Mouse (Mus musculus): Measurements from ENCODE around the gene Tom1l1. TPM values are rescaled to one million over a fixed set of nuclear protein-coding genes. Genes with fewer than 3 reads are reported as not detected.

Tom1l1 gene
- total RNA-seq, 4 experiments from 2014 or later, result 27.6 to 62.7 (median 44.1) TPM

- DNase-seq, result no peak
Observed at GRCm38 (mm10) chr11:90667325-90667724, 20.8 kb downstream of the Tom1l1 start.

GRCm38 (mm10) chr11:90666916-90667315 lies 21.2 kb downstream of the Tom1l1 start:
- no peak for DNase-seq

DNA sequence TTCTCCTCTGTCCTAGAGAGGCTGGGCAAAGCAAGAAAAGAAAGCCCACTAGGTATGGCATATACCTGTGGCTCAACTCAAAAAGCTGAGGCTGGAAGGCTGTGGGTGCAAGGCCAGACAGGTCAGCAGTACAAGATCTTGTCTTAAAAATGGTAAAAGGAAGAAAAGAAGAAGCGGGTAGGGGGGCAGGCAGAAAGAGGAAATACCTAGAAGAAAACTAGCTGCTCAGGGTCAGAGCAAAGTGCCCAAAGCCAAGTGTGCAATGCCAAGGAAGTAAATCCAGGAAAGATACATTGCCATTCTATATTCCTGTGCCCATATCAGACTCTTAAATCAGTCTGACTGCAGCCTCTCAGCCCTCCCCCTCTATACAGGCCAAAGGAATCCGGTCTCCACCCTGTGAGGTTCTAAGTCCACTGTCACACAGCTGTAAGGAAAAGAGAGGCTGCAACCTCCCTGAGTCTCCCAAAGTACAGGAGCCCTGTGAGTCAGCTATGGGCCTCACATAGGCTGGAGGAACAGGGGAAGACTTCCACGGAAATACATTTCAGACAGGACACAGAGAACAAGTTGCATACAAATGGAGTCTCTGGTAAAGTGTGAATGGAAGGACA lies 21.9 kb downstream of the Tom1l1 start:
- DNase-seq, result no peak

DNA sequence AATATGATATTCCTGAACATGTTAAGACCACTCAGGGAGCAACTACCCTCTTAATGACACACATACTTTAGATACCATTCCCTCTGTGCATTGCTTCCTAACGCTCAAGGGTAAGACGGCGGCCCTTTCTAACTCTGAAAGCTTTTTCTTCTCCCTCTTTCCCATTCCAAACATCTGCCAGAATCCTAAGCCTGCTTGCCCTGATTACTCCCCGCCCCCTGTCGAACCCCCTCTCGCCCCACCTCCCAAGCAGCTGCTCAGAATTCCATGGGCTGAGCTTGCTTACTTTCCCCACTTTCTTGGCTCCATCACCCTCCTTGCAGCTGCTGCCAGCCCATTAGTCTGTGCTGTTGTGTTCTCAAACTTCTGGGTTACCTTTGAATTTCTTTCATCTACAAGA lies 23.0 kb downstream of the Tom1l1 start:
- no peak for DNase-seq

DNA sequence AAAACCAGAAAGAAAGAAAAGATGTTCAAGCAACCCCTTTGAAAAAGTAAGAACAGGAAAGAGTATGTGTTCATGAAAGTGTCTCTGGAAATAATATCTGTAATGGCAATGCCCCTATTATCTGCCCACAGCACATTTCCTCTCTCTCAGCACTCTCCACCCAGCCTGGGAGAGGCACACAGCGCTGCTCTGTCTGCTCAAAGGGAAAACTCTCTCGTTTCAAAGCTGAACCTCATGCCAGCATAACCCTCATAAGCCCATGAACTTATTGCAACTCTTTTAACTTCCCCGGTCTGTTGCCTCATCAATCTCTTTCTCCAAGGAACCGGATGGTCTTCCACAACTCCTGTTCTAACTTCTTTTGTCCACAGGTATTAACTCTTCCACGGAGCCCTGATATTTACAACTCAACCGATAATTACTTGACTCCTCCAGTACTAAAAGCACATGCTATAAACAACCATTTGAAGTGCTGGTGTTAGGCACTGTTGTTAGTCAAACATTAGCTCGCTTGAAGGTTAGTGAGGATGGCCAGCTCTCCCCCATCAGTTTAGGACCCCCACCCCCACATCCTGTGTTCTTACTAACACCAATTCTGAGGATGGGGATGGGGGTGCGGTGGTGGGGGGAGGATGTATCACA lies 23.7 kb downstream of the Tom1l1 start:
- DNase-seq, result no peak

DNA sequence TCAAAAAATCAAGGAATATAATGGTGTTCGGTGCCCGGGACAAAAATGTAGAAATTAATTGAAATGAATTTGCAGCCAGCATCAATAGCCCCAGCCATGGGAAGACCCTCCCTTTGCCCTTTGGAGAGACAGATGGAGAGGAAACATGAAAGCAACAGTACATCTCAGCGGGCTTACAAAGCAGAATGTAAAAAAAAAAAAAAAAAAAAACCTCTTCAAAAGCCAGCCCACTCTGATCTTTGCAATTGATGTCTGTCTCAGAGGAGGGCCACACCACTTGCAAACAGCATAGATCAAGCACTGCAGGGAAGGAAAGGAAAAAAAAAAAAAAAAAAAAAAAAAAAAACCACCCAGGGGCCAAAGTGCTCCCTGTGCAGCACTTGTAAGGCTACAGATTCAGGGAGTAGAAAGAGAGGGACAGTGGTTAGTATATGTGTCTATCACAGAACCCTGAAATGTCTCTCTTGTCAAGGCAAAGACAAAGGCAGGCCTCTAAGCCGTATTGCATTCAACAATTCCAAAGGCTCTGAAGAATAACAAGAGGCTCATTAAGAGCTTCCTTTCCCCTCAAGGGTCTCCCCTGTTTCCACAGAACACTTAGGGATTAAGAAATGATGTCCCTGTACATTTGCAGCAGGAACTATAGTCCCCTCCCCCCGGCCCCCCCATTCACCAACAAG lies 24.4 kb downstream of the Tom1l1 start:
- DNase-seq, result no peak

DNA sequence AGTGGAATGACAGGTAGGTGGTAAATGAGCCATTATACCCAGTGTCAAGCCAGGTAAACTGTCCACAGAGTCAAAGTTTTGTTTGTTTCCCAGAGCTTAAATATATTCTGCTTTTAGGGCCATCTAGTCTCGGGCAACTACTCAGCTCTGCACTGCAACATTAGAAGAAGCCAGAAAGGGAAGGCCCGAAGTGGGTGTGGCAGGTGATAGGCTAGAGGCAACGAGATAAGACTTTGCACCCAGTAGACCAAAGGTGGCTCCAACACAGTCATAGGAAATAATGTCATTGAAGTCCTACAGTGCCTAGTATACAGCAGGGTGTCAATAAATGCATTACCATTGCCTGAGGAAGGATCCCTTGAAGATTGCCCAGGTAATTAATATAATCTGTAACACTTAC lies 25.1 kb downstream of the Tom1l1 start:
- no peak for DNase-seq

DNA sequence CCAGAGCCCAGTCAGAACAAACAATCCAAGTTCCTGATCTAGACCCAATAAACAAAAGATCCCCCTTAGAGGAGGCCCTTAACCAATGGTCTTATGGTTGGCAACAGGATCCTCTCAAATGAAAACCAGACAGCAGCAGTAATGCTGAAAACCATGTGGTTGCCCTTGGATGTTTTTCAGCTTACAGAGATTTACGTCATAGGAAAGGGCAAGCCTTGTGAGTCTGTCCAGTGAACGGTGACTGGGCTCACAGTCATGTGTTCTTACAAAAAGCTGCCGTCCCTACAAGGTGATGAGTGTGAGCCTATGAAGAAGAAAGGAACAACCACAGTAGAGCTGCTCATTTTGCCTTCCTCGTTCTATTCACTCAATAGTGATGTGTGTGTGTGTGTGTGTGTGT lies 27.5 kb downstream of the Tom1l1 start:
- DNase-seq, result peak; percentile 31

- DNase-seq, result no peak
Observed at GRCm38 (mm10) chr11:90657527-90657926, 30.6 kb downstream of the Tom1l1 start.

GRCm38 (mm10) chr11:90652603-90653002 lies 35.6 kb downstream of the Tom1l1 start:
- DNase-seq, result no peak

DNA sequence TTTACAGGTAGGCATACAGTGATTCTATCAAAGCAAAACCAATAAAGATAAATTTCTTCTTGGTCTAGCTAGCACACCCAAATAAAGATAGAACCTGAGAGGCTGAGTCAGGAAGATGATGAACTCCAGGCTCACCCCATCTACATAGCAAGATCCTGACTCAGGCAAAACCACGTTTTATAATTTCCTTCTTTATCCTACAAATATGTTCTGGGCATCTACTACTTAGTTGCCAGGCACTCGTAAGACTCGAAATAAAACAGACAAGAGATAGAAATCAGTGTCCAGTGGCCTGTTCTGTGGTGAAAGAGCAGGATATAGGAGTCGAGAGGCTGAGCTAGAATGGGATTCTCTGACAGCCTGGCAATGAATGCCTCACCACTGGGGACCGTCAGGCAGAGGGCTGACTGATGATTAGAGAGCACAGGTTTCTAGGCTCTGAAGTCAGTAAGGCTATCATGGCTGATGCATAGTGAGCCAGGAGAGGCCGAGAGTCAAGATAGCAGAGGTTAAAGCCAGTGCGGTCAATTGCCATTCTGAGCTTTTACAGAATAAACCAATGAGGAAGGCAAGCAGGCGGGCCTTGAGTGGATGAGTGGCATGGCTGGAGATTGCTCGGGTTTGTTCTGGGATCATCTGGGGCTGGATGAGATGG lies 37.8 kb downstream of the Tom1l1 start:
- DNase-seq, result no peak

DNA sequence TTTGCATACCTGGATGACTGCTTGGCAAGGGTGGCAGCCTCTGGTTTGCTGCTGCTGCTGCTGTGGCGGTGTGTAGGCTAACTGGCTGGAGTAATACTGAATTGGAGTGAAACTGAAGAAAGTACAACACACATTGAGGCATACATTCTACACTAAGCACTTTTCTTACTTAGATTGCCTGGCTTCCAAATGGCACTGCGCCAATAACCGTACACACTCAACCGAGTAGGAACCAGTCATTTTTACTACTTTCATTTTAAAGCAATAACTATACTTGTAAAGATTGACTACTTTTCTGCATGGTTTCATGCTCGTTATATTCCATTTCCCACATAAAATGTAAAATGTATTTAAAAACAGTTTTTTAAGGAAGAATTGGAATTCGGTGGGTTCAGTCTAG lies 38.4 kb downstream of the Tom1l1 start:
- DNase-seq, result no peak

DNA sequence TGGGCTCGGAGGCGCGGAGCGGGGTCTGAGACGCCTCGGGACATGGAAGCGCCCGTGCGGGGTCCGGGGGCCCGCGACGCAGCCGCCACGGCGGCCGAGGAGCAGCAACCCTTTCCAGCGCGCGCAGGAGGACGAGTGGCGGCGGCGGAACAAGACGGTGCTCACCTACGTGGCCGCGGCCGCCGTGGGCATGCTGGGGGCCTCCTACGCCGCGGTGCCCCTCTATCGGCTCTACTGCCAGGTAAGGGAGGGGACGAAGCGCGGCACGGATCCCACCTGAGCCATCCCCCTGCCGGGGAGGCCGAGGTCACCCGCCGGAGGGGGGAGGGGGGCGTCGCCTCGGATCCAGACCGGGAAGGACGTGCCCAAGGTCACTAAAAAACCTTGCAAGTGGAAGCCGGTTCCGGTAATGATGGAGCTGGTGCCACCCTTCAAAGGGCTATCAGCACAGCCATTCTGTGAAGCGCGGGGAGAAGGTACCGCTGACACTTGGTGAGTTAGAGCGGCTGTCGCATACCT lies 49.8 kb downstream of the Tom1l1 start:
- DNase-seq, result peak; percentile 48

DNA sequence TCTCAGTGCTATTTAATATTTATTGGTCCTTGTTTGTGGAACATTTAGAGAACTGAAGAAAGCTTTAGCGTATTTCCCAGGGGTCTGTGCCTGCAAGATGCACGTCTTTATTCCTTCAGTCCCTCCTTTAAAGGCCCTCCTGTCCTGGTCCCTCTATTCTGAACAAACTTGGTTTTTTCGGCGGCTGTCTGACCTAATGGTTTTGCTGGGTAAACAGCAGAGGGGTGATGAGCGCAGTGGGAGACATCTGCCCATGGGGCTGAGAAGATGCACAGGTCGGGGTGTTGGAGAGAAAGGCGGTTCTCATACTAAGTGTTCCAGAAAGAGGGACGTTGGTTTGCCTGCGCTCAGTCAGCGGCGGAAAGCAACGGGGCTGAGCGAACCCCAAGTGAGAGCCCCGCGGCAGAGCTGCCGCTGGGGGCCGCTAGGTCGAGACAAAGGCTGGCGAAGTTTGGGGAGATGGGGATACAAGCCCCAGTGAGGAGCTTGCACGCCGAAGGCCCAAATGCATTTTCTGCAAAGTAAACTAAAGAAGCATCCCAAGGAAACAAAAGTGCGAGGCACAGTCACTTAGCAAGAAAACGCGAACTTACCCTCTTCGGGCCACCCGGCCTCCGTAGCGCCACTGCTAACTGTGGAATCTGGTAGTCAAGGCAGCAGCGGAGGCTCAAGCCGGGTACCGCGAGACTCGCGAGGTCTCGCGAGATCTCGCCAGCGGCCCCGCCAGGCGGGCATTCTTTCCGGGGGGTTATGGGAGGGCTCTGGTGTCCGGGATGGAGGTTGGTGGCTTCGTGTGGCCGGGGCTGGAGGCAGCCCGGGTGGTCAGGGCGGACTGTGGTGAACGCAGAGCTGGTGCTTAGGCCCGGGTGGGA lies 50.5 kb downstream of the Tom1l1 start, which contains the start of the genes Stxbp4 and Cox11:
Gene Stxbp4 (minus strand): TSS at position 645 of the 872 bp plus-strand sequence.
Gene Cox11 (plus strand): TSS at position 734 of the 872 bp plus-strand sequence.
- DNase-seq, result peak; percentile 90

- DNase-seq, result no peak
Observed at GRCm38 (mm10) chr11:90634661-90635060, 53.5 kb downstream of the Tom1l1 start.

DNA sequence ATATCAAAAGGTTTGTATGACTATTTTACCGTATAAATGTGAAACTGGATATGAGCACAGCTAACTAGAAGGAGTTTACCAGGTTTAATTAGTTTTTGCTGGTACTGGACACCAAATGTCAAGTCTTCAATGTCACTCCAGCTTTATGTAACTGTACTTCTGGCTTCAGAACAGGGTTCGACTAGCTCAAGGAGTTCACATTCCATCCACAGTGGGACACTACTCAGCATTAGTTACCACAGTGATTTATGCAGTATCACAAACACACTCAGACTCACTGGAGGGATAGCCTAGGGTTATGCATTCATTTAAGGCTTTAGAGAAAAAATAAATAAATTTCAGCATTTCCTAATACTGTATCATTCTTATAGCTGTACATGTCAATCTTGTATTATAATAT lies 55.7 kb downstream of the Tom1l1 start:
- no peak for DNase-seq

DNA sequence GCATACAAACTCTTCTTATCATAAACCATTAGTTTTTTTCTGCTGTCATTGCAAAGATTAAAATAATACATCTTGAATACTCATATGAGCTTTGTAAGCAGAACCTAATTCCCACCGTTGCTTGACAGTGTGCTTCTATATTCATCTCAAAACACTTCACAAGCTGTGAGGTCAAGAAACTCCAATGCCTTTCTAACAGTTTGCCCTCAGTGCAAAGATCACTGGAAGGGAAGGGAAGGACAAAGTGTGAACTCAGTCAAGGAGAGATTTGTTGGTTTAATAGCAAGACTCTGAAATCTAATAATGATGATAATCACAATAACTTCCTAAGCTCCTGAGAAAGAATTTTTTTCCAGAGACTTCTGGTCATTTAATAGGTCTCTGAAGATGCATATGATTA lies 60.4 kb downstream of the Tom1l1 start:
- no peak for DNase-seq

DNA sequence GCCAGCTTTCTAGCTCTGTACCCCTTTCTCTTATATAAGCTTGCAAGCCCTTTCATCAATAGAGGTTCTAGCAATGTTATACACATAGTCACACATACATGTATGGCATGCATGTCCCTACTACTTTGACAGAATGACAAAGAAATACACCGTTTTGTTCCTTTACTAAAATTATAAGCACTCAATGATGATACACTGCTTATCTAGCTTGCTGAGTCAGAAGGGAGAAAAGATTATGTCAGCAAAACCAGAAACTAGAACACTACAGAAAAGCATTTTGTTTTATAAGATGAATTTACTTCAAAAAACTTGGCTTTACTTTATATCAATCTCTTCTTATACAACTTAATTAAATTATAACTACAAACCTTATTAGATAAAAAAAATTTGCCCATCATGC lies 63.0 kb downstream of the Tom1l1 start:
- no peak for DNase-seq

- no peak for DNase-seq
Observed at GRCm38 (mm10) chr11:90623477-90623876, 64.7 kb downstream of the Tom1l1 start.

DNA sequence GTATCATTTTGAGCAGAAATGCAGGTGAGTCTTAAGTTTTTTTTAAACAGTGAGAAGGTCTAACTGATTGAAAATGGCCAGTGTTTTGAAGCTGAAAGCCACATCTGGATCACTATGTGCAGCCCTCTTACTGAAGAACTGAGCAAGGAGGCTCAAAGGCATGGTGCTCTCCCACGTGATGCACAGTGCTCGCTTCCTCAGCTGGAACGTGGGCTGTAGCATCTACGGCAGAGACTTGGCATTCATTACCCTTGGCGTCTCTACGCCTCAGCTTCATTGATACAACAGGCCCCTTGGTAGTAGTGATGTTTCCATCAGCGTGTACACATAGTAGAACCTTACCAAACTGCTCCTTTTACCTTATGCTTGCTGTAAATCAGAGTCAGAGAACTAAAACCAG lies 65.7 kb downstream of the Tom1l1 start:
- DNase-seq, result no peak

GRCm38 (mm10) chr11:90622044-90622443 lies 66.1 kb downstream of the Tom1l1 start:
- no peak for DNase-seq

GRCm38 (mm10) chr11:90616431-90616830 lies 71.7 kb downstream of the Tom1l1 start:
- DNase-seq, result no peak
